Mouse (Mus musculus): ENCODE measurements around the gene Gpx2. TPM values are rescaled to one million over a fixed set of nuclear protein-coding genes. Genes with fewer than 3 reads are reported as not detected.

The Gpx2 gene
- total RNA-seq (2012; rRNA removed) (not detected in 2 replicates), polyA plus RNA-seq (2012; ENCODE audit: insufficient read depth in 1 of 2, insufficient read length in 2 of 2, low read depth in 1 of 2, low replicate concordance in 2 of 2, missing spikeins in 1 of 2) (not detected)

GRCm38 (mm10) chr12:76795350-76795749 lies at the start of gene Gpx2:
Gene Gpx2, minus strand, starts transcription at chr12:76795554.
- TF ChIP-seq ELF1 (IDR thresholded peaks at IDR 0.05; ENCODE audit: low read depth, low read length) = no peak
- TF ChIP-seq MAFK (IDR thresholded peaks at IDR 0.05; ENCODE audit: borderline replicate concordance, low read depth, low read length) = no peak
- no peak for TF ChIP-seq USF1 (IDR thresholded peaks at IDR 0.05; ENCODE audit: low read depth, low read length)
- no peak for TF ChIP-seq HCFC1 (IDR thresholded peaks at IDR 0.05; ENCODE audit: low read depth, low read length)
- TF ChIP-seq MYC (IDR thresholded peaks at IDR 0.05; ENCODE audit: low read depth, low read length) = no peak
- TF ChIP-seq SMC3 (IDR thresholded peaks at IDR 0.05; ENCODE audit: low read depth, low read length) = no peak
- TF ChIP-seq ZMIZ1 (IDR thresholded peaks at IDR 0.05; ENCODE audit: low read depth, low read length) = no peak
- no peak for TF ChIP-seq POLR2A (IDR thresholded peaks at IDR 0.05; ENCODE audit: control insufficient read depth in 1 of 2, insufficient read depth in 1 of 2, low read depth in 1 of 2, low read length in 2 of 2, poor library complexity in 1 of 2)
- TF ChIP-seq TBP (IDR thresholded peaks at IDR 0.05; ENCODE audit: low read depth, low read length) = no peak
- TF ChIP-seq POLR2AphosphoS5 (IDR thresholded peaks at IDR 0.05; ENCODE audit: borderline replicate concordance, low read depth, low read length) = no peak
- TF ChIP-seq MYB (IDR thresholded peaks at IDR 0.05; ENCODE audit: low read depth, low read length) = no peak
- no peak for TF ChIP-seq GATA1 (IDR thresholded peaks at IDR 0.05; ENCODE audit: low read depth, low read length)
- TF ChIP-seq GABPA (IDR thresholded peaks at IDR 0.05; ENCODE audit: low read depth, low read length) = no peak
- TF ChIP-seq ETS1 (IDR thresholded peaks at IDR 0.05; ENCODE audit: low read depth, low read length) = no peak
- TF ChIP-seq EP300 (IDR thresholded peaks at IDR 0.05; ENCODE audit: low read depth in 1 of 2, low read length in 2 of 2) = no peak
- TF ChIP-seq TCF12 (IDR thresholded peaks at IDR 0.05; ENCODE audit: low read depth, low read length) = no peak
- H3K9ac ChIP-seq (ENCODE audit: control insufficient read depth, low read depth, low read length, poor library complexity, severe bottlenecking) = no peak within 1 kb of the TSS
- no peaks in the 10 kb centered on the region; a peak in 1 of 4 replicates for H3K36me3 ChIP-seq (ENCODE audit: control insufficient read depth in 1 of 2, insufficient read depth in 2 of 2, low read length in 2 of 2)
- peaks cover 2 to 8% of the 10 kb centered on the region in 2 experiments for H3K4me1 ChIP-seq (ENCODE audit: control insufficient read depth in 1 of 2, insufficient read depth in 2 of 2, low read length in 2 of 2)
- H3K4me3 ChIP-seq (ENCODE audit: control insufficient read depth in 1 of 2, insufficient read depth in 1 of 2, low read depth in 2 of 2, low read length in 2 of 2) = no peak within 1 kb of the TSS
- H3K79me2 ChIP-seq (ENCODE audit: control insufficient read depth, insufficient read depth, low read length, poor library complexity) = no peaks in the 10 kb centered on the region
- DNase-seq (ENCODE audit: low read depth, low spot score) = no peak
- H3K27ac ChIP-seq (ENCODE audit: control insufficient read depth, low read depth, low read length) = no peak within 1 kb of the TSS
- 0 out of 4 replicates have a peak, but pooled peaks cover 0 to 2% of the 10 kb centered on the region in 2 experiments for H3K27me3 ChIP-seq (ENCODE audit: control insufficient read depth in 1 of 2, insufficient read depth in 2 of 2, low read length in 2 of 2)
- no peaks in the 10 kb centered on the region for H3K9me3 ChIP-seq (replicated peaks; ENCODE audit: insufficient read depth, low read length)

- Histone ChIP-seq H3K36me3 (ENCODE audit: control insufficient read depth in 1 of 2, insufficient read depth in 2 of 2, low read length in 2 of 2) (no peaks in the 10 kb centered on the region; a peak in 1 of 4 replicates), H3K4me3 (ENCODE audit: control insufficient read depth in 1 of 2, insufficient read depth in 1 of 2, low read depth in 2 of 2, low read length in 2 of 2) (no peak overlapping the region), H3K27ac (ENCODE audit: control insufficient read depth, low read depth, low read length) (no peak overlapping the region), H3K9ac (ENCODE audit: control insufficient read depth, low read depth, low read length, poor library complexity, severe bottlenecking) (no peak overlapping the region), H3K9me3 (replicated peaks; ENCODE audit: insufficient read depth, low read length) (no peaks in the 10 kb centered on the region), H3K79me2 (ENCODE audit: control insufficient read depth, insufficient read depth, low read length, poor library complexity) (0 out of 2 replicates have a peak, but pooled peaks cover 1% of the 10 kb centered on the region), H3K27me3 (ENCODE audit: control insufficient read depth in 1 of 2, insufficient read depth in 2 of 2, low read length in 2 of 2) (no peaks in the 10 kb centered on the region), H3K4me1 (ENCODE audit: control insufficient read depth in 1 of 2, insufficient read depth in 2 of 2, low read length in 2 of 2) (no peaks in the 10 kb centered on the region)
- no peak for TF ChIP-seq MAX (IDR thresholded peaks at IDR 0.05; ENCODE audit: low read length)
- no peak for TF ChIP-seq MAZ (IDR thresholded peaks at IDR 0.05; ENCODE audit: low read depth, low read length)
- no peak for TF ChIP-seq SMC3 (IDR thresholded peaks at IDR 0.05; ENCODE audit: low read depth, low read length)
- TF ChIP-seq MXI1 (IDR thresholded peaks at IDR 0.05; ENCODE audit: low read depth, low read length) = no peak
- DNase-seq (ENCODE audit: low read depth, low spot score) = no peak
Measured at GRCm38 (mm10) chr12:76844346-76845061, 49.1 kb upstream of the Gpx2 start.

Data from MEL (cell line).